ENCODE assay signal across 8 mouse cellular contexts in genomic region chr5:91517480-91518301, GRCm38 (mm10). TPM values are rescaled to one million over a fixed set of nuclear protein-coding genes. Genes with fewer than 3 reads are reported as not detected.
A peak's percentile ranks its signal among the peaks of the same experiment; 100 is the strongest.
DNase-seq lines count a peak whose midpoint lies in the region; ATAC-seq and TF ChIP-seq lines count a peak whose summit lies in the region.

TSS of gene Parm1 (plus strand) at chr5:91517615.

- no peaks in the 10 kb centered on the region for H3K27me3 ChIP-seq in heart, embryonic 13.5 days (replicated peaks)
- no peaks in the 10 kb centered on the region for H3K27me3 ChIP-seq in liver, embryonic 11.5 days (replicated peaks; ENCODE audit: control insufficient read depth, insufficient read depth, low read length)
- no peaks in the 10 kb centered on the region for H3K27me3 ChIP-seq in stomach, embryonic 16.5 days (ENCODE audit: control insufficient read depth, insufficient read depth, low read length)

- no peaks in the 10 kb centered on the region for H3K36me3 ChIP-seq in heart, embryonic 13.5 days
- no peaks in the 10 kb centered on the region for H3K36me3 ChIP-seq in liver, embryonic 11.5 days (ENCODE audit: control insufficient read depth, insufficient read depth, low read length)
- H3K36me3 ChIP-seq in stomach, embryonic 16.5 days (ENCODE audit: control insufficient read depth, insufficient read depth, low read length): no peaks in the 10 kb centered on the region

- no peaks in the 10 kb centered on the region for H3K9me3 ChIP-seq in heart, embryonic 13.5 days
- H3K9me3 ChIP-seq in liver, embryonic 11.5 days (ENCODE audit: control insufficient read depth, low read length): no peaks in the 10 kb centered on the region
- no peaks in the 10 kb centered on the region for H3K9me3 ChIP-seq in stomach, embryonic 16.5 days (replicated peaks; ENCODE audit: control insufficient read depth, low read length)

- TF ChIP-seq POLR2A in brain, embryonic 14.5 days (IDR thresholded peaks at IDR 0.05; ENCODE audit: borderline replicate concordance, extremely low read depth, insufficient read depth, insufficient read length, poor library complexity, severe bottlenecking): peak; percentile 22; the same call in 1 of the 2 replicates

- WGBS in heart, embryonic 13.5 days: 1% methylated on average over 48 of the region's 48 CpGs
- WGBS in liver, embryonic 11.5 days: 2% methylated on average over 48 of the region's 48 CpGs
- WGBS in stomach, embryonic 16.5 days: under 1% methylated on average over 48 of the region's 48 CpGs

- TF ChIP-seq CTCF in brain, embryonic 14.5 days (IDR thresholded peaks at IDR 0.05; ENCODE audit: borderline replicate concordance, extremely low read depth, insufficient read depth, insufficient read length): peak; percentile 82

- H3K9ac ChIP-seq in heart, embryonic 13.5 days: peak within 1 kb of the TSS; percentile 86
- H3K9ac ChIP-seq in liver, embryonic 11.5 days (ENCODE audit: low read depth, low read length): peak within 1 kb of the TSS; percentile 40; the same call in 1 of the 2 replicates
- peak within 1 kb of the TSS; percentile 77 for H3K9ac ChIP-seq in stomach, embryonic 16.5 days (ENCODE audit: low read length)

- peak within 1 kb of the TSS; percentile 63 for H3K4me3 ChIP-seq in heart, embryonic 13.5 days
- H3K4me3 ChIP-seq in liver, embryonic 11.5 days (ENCODE audit: low read depth, low read length): peak within 1 kb of the TSS; percentile 60
- H3K4me3 ChIP-seq in stomach, embryonic 16.5 days (replicated peaks; ENCODE audit: low read length): peak within 1 kb of the TSS; percentile 67

- DNase-seq in B cell, adult 2 months: peak; percentile 28 to 38
- peak; percentile 94 for DNase-seq in brain, embryonic 14.5 days (ENCODE audit: low read depth)
- DNase-seq in fibroblast of lung, adult 2 months (ENCODE audit: low read depth): peak; percentile 34
- DNase-seq in kidney, postnatal 10 days: peak; percentile 93
- peak; percentile 85 for DNase-seq in liver, embryonic 11.5 days (ENCODE audit: low spot score)
- peak; percentile 10 for DNase-seq in naive thymus-derived CD4-positive, alpha-beta T cell, adult 2 months (ENCODE audit: low read depth)

- peak within 1 kb of the TSS; percentile 74 for H3K4me2 ChIP-seq in heart, embryonic 13.5 days
- peak within 1 kb of the TSS; percentile 97 for H3K4me2 ChIP-seq in liver, embryonic 11.5 days
- H3K4me2 ChIP-seq in stomach, embryonic 16.5 days (ENCODE audit: low read depth, low read length): peak within 1 kb of the TSS; percentile 74

- peak within 1 kb of the TSS; percentile 71 for H3K27ac ChIP-seq in heart, embryonic 13.5 days (replicated peaks)
- H3K27ac ChIP-seq in liver, embryonic 11.5 days (ENCODE audit: low read depth, low read length): no peak within 1 kb of the TSS
- no peak within 1 kb of the TSS for H3K27ac ChIP-seq in stomach, embryonic 16.5 days (ENCODE audit: low read length)

- ATAC-seq in heart, embryonic 13.5 days (ENCODE audit: extremely low read depth, insufficient number of reproducible peaks, low FRiP score, low TSS enrichment): peak; percentile 89
- peak; percentile 98 for ATAC-seq in liver, embryonic 11.5 days (replicated peaks; ENCODE audit: low FRiP score)
- peak; percentile 97 for ATAC-seq in stomach, embryonic 16.5 days (ENCODE audit: insufficient read depth, low FRiP score)

- H3K4me1 ChIP-seq in heart, embryonic 13.5 days: peaks cover 32% of the 10 kb centered on the region
- peaks cover 11% of the 10 kb centered on the region for H3K4me1 ChIP-seq in liver, embryonic 11.5 days (replicated peaks; ENCODE audit: control insufficient read depth, insufficient read depth, low read length)
- H3K4me1 ChIP-seq in stomach, embryonic 16.5 days (ENCODE audit: control insufficient read depth, insufficient read depth, low read length): peaks cover 12% of the 10 kb centered on the region; the same call in 1 of the 2 replicates

RNA-seq across cellular contexts. Expression of gene Parm1, which starts in this region (rescaled TPM):
- 2.7 and 6.4 TPM in 2 replicates for polyA plus RNA-seq in brain, embryonic 14.5 days (2012; rRNA removed)
- 30.4 and 35.1 TPM in 2 replicates for polyA plus RNA-seq in heart, embryonic 13.5 days (2015; fragmentation: Nextera tagmentation; extraction: Ambion mirVana)
- polyA plus RNA-seq in liver, embryonic 11.5 days (2014; fragmentation: Nextera tagmentation; extraction: Ambion mirVana): 9.6 and 9.9 TPM in 2 replicates
- polyA plus RNA-seq in stomach, embryonic 16.5 days (2015; fragmentation: Nextera tagmentation; extraction: Ambion mirVana): 29.4 and 33.1 TPM in 2 replicates

Comparison
In these comparisons a context has a peak if more than half of its experiments do, and no peak if none do; other contexts are left out.
1. DNase-seq: peak in every context shown above with its lines; median percentile 94 in brain, embryonic 14.5 days; 93 in kidney, postnatal 10 days; 85 in liver, embryonic 11.5 days; 34 in fibroblast of lung, adult 2 months; 33 in B cell, adult 2 months; 10 in naive thymus-derived CD4-positive, alpha-beta T cell, adult 2 months.